Mouse (Mus musculus): Measurements from ENCODE around the gene Amh. TPM values are rescaled to one million over a fixed set of nuclear protein-coding genes. Genes with fewer than 3 reads are reported as not detected.

The Amh gene
- total and polyA plus RNA-seq, 3 experiments, result 0.18 to 0.25 (median 0.18) TPM

- peak overlapping the region; percentile 86 for H3K9ac ChIP-seq (ENCODE audit: low read depth, low read length)
- peak overlapping the region; percentile 58 for H3K4me3 ChIP-seq
- DNase-seq, result no peak
- 61% methylated on average over 34 of the region's 34 CpGs for WGBS
- peaks cover 1% of the 10 kb centered on the region; the same call in 1 of the 2 replicates for H3K79me2 ChIP-seq (replicated peaks; ENCODE audit: control insufficient read depth, insufficient read depth, low read length)
- H3K36me3 ChIP-seq (ENCODE audit: control insufficient read depth, insufficient read depth, low read length), result no peaks in the 10 kb centered on the region
- intact Hi-C loops (cut with DNase I), result no loop called here
- no peaks in the 10 kb centered on the region for H3K27me3 ChIP-seq (ENCODE audit: control insufficient read depth, insufficient read depth, low read length)
- peaks cover 3% of the 10 kb centered on the region for H3K4me1 ChIP-seq (ENCODE audit: control insufficient read depth, insufficient read depth, low read length)
- peak overlapping the region; percentile 44; the same call in 1 of the 2 replicates for H3K27ac ChIP-seq
- TF ChIP-seq EP300 (IDR thresholded peaks at IDR 0.05; ENCODE audit: insufficient read depth, low read depth, low read length) (no peak), CTCF (IDR thresholded peaks at IDR 0.05) (no peak), POLR2A (IDR thresholded peaks at IDR 0.05; ENCODE audit: insufficient read depth, low read depth, low read length) (no peak)
Observed at GRCm38 (mm10) chr10:80806341-80807056, 1.5 kb downstream of the Amh start.

GRCm38 (mm10) chr10:80807057-80807627 is 2.1 kb downstream of the Amh start:
- Histone ChIP-seq H3K4me1 (ENCODE audit: control insufficient read depth, insufficient read depth, low read length) (peaks cover 3% of the 10 kb centered on the region), H3K9ac (ENCODE audit: low read depth, low read length) (peak overlapping the region; percentile 86), H3K4me3 (peak overlapping the region; percentile 58), H3K36me3 (ENCODE audit: control insufficient read depth, insufficient read depth, low read length) (no peaks in the 10 kb centered on the region), H3K79me2 (replicated peaks; ENCODE audit: control insufficient read depth, insufficient read depth, low read length) (peaks cover 1% of the 10 kb centered on the region; the same call in 1 of the 2 replicates), H3K27ac (peak overlapping the region; percentile 44; the same call in 1 of the 2 replicates), H3K27me3 (ENCODE audit: control insufficient read depth, insufficient read depth, low read length) (no peaks in the 10 kb centered on the region)
- TF ChIP-seq EP300 (IDR thresholded peaks at IDR 0.05; ENCODE audit: insufficient read depth, low read depth, low read length) (0 out of 2 replicates have a peak, but pooled peaks have one; percentile 39), CTCF (IDR thresholded peaks at IDR 0.05) (no peak), POLR2A (IDR thresholded peaks at IDR 0.05; ENCODE audit: insufficient read depth, low read depth, low read length) (peak; percentile 53; the same call in 1 of the 2 replicates)
- intact Hi-C loops (cut with DNase I), result no loop called here
- whole genome bisulfite sequencing, result 2% methylated on average over 58 of the region's 58 CpGs
- peak; percentile 77 to 84 for DNase-seq

DNA sequence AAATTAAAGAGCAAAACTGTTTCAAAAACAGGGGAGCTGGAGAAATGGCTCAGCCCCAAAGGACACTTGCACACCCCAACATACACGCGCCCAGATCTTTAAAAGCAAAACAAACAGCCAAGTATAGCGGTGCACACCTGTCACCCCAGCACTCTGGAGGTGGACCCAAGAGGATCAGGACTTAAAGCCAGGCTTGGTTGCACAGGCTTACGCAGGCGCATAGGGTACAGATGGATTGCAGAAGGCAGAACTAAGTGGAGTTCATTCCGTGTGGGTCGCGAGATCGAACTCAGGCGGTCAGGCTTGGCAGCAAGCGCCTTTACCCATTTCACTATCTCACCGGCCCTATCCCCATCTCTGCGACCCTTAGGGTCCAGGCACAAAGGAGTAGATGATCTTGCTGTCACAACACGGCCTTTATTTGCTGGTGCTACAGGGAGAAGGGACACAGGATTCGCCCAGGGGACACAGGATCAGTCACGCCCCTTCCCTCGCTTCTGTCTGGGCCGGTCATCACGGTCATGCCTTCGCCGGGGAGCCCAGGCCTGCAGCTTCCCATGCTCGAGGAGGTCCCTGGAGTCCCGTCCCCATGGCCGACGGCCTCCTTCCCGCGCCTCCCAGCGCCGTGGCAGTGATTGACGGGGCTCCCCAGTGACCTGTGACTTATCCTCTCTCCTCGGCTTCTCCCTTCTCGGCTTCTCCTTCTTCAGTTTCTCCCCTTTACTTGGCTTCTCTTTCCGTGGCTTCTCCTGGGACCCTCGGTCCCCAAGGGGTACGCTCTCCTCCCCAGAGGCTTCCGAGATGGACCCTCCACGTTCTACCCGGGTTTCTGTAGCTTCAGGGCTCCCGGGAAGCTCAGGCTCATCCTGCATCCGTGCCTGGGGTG is 3.3 kb downstream of the Amh start:
- Histone ChIP-seq H3K27me3 (ENCODE audit: control insufficient read depth, insufficient read depth, low read length) (no peaks in the 10 kb centered on the region), H3K4me1 (ENCODE audit: control insufficient read depth, insufficient read depth, low read length) (peaks cover 3% of the 10 kb centered on the region), H3K4me3 (no peak overlapping the region), H3K9ac (ENCODE audit: low read depth, low read length) (no peak overlapping the region), H3K27ac (no peak overlapping the region), H3K36me3 (ENCODE audit: control insufficient read depth, insufficient read depth, low read length) (no peaks in the 10 kb centered on the region), H3K79me2 (replicated peaks; ENCODE audit: control insufficient read depth, insufficient read depth, low read length) (no peaks in the 10 kb centered on the region)
- DNase-seq, result no peak
- TF ChIP-seq EP300 (IDR thresholded peaks at IDR 0.05; ENCODE audit: insufficient read depth, low read depth, low read length) (no peak), CTCF (IDR thresholded peaks at IDR 0.05) (no peak)
- intact Hi-C loops (cut with DNase I), result no loop called here
- 31% methylated on average over 40 of the region's 40 CpGs for WGBS

- intact Hi-C loops (cut with DNase I), result no loop called here
- WGBS, result 17% methylated on average over 18 of the region's 18 CpGs
- H3K9ac ChIP-seq (ENCODE audit: low read depth, low read length), result no peak overlapping the region
- H3K36me3 ChIP-seq (ENCODE audit: control insufficient read depth, insufficient read depth, low read length), result no peaks in the 10 kb centered on the region
- TF ChIP-seq CTCF (IDR thresholded peaks at IDR 0.05) (no peak), EP300 (IDR thresholded peaks at IDR 0.05; ENCODE audit: insufficient read depth, low read depth, low read length) (no peak), POLR2A (IDR thresholded peaks at IDR 0.05; ENCODE audit: insufficient read depth, low read depth, low read length) (no peak)
- H3K4me1 ChIP-seq (ENCODE audit: control insufficient read depth, insufficient read depth, low read length), result peaks cover 3% of the 10 kb centered on the region
- no peak overlapping the region for H3K27ac ChIP-seq
- H3K79me2 ChIP-seq (replicated peaks; ENCODE audit: control insufficient read depth, insufficient read depth, low read length), result no peaks in the 10 kb centered on the region
- no peak overlapping the region for H3K4me3 ChIP-seq
- no peak for DNase-seq
- no peaks in the 10 kb centered on the region for H3K27me3 ChIP-seq (ENCODE audit: control insufficient read depth, insufficient read depth, low read length)
Observed at GRCm38 (mm10) chr10:80808985-80809632, 4.1 kb downstream of the Amh start.

- WGBS, result 12% methylated on average over 20 of the region's 20 CpGs
- H3K9ac ChIP-seq (ENCODE audit: low read depth, low read length), result no peak overlapping the region
- H3K79me2 ChIP-seq (replicated peaks; ENCODE audit: control insufficient read depth, insufficient read depth, low read length), result no peaks in the 10 kb centered on the region
- H3K27me3 ChIP-seq (ENCODE audit: control insufficient read depth, insufficient read depth, low read length), result no peaks in the 10 kb centered on the region
- H3K36me3 ChIP-seq (ENCODE audit: control insufficient read depth, insufficient read depth, low read length), result no peaks in the 10 kb centered on the region
- peaks cover 3% of the 10 kb centered on the region for H3K4me1 ChIP-seq (ENCODE audit: control insufficient read depth, insufficient read depth, low read length)
- H3K4me3 ChIP-seq, result no peak overlapping the region
- intact Hi-C loops (cut with DNase I), result no loop called here
- TF ChIP-seq CTCF (IDR thresholded peaks at IDR 0.05), result no peak
- TF ChIP-seq EP300 (IDR thresholded peaks at IDR 0.05; ENCODE audit: insufficient read depth, low read depth, low read length), result no peak
- TF ChIP-seq POLR2A (IDR thresholded peaks at IDR 0.05; ENCODE audit: insufficient read depth, low read depth, low read length), result no peak
- no peak for DNase-seq
- no peak overlapping the region for H3K27ac ChIP-seq
Observed at GRCm38 (mm10) chr10:80810084-80810483, 5.0 kb downstream of the Amh start.
